In genomic region chr9:32592583-32592890, GRCm38 (mm10) we compare ENCODE assay signal across 10 mouse cellular contexts. TPM values are rescaled to one million over a fixed set of nuclear protein-coding genes. Genes with fewer than 3 reads are reported as not detected.
DNase-seq lines count a peak whose midpoint lies in the region; TF ChIP-seq lines count a peak whose summit lies in the region.
"Had no signal": no experiment of that assay in that cellular context is flagged by ENCODE, and none has a peak within 500 bp of the region (broad histone marks: within the 10 kb centered on the region; RNA-seq: fewer than 3 reads in every experiment).

No protein-coding gene starts in this region.

- TF ChIP-seq EP300 in heart, adult 2 months (IDR thresholded peaks at IDR 0.05; ENCODE audit: insufficient read depth, low read depth, low read length): no peak

- no peaks in the 10 kb centered on the region for H3K27me3 ChIP-seq in heart, adult 2 months (ENCODE audit: control insufficient read depth, insufficient read depth, low read length)
- no peaks in the 10 kb centered on the region for H3K27me3 ChIP-seq in thymus, adult 2 months (ENCODE audit: control insufficient read depth, insufficient read depth, low read length)
- no peaks in the 10 kb centered on the region for H3K27me3 ChIP-seq in small intestine, adult 2 months (ENCODE audit: control insufficient read depth, insufficient read depth, low read length)
- H3K27me3 ChIP-seq: limb, embryonic 15.5 days had no signal

- TF ChIP-seq POLR2A in heart, adult 2 months (IDR thresholded peaks at IDR 0.05; ENCODE audit: insufficient read depth, low read depth, low read length): no peak
- no peak for TF ChIP-seq POLR2A in thymus, adult 2 months (IDR thresholded peaks at IDR 0.05; ENCODE audit: control insufficient read depth, extremely low read depth, insufficient read depth, low read length, poor library complexity)
- no peak for TF ChIP-seq POLR2A in small intestine, adult 2 months (IDR thresholded peaks at IDR 0.05; ENCODE audit: low read depth, low read length)

- H3K4me1 ChIP-seq in heart, adult 2 months (ENCODE audit: control insufficient read depth, insufficient read depth, low read length): peaks cover 13% of the 10 kb centered on the region
- peaks cover 42% of the 10 kb centered on the region for H3K4me1 ChIP-seq in thymus, adult 2 months (replicated peaks; ENCODE audit: control insufficient read depth, insufficient read depth, low read length)
- H3K4me1 ChIP-seq in small intestine, adult 2 months (ENCODE audit: control insufficient read depth, insufficient read depth, insufficient read length, low read length): peaks cover 3% of the 10 kb centered on the region

- no peaks in the 10 kb centered on the region for H3K36me3 ChIP-seq in heart, adult 2 months (ENCODE audit: control insufficient read depth, insufficient read depth, low read length)
- no peaks in the 10 kb centered on the region for H3K36me3 ChIP-seq in thymus, adult 2 months (ENCODE audit: control insufficient read depth, insufficient read depth, low read length)
- H3K36me3 ChIP-seq in small intestine, adult 2 months (ENCODE audit: control insufficient read depth, insufficient read depth, low read length): no peaks in the 10 kb centered on the region
- H3K36me3 ChIP-seq: limb, embryonic 15.5 days; midbrain, embryonic 12.5 days had no signal

- DNase-seq in heart, adult 2 months: no peak
- DNase-seq in heart, postnatal 25 days (ENCODE audit: low spot score): no peak
- DNase-seq in left cerebral cortex, postnatal 4 days: peak; percentile 21
- DNase-seq in left cerebral cortex, adult 8-10 months (ENCODE audit: low spot score in 2 of 2): no peak
- DNase-seq in thymus, adult 2 months: peak; percentile 30
- no peak for DNase-seq in thymus, postnatal 25 days
- no peak for DNase-seq in frontal cortex, adult 2 months (ENCODE audit: extremely low spot score in 1 of 2, low spot score in 1 of 2)

- H3K79me2 ChIP-seq in heart, adult 2 months (replicated peaks; ENCODE audit: control insufficient read depth, insufficient read depth, low read length): no peaks in the 10 kb centered on the region

- intact Hi-C loops in heart, adult 2 months (cut with DNase I): loop anchor here (1.0 to 10.0 kb wide), 4 partner anchors 44 to 242 kb away; partner anchors contain the start of gene Ets1
- intact Hi-C loops in heart, postnatal 25 days (cut with DNase I): loop anchor here (2.0 kb wide), 3 partner anchors 44 to 104 kb away; partner anchors contain the start of gene Ets1
- intact Hi-C loops in left cerebral cortex, postnatal 4 days (cut with DNase I): loop anchor here (5.0 kb wide), 1 partner anchor 490 kb away; no protein-coding TSS in a partner anchor

- no peak for TF ChIP-seq CTCF in heart, adult 2 months (IDR thresholded peaks at IDR 0.05)
- no peak for TF ChIP-seq CTCF in thymus, adult 2 months (IDR thresholded peaks at IDR 0.05; ENCODE audit: borderline replicate concordance, control insufficient read depth, extremely low read depth, insufficient read depth, low read length, poor library complexity)
- no peak for TF ChIP-seq CTCF in small intestine, adult 2 months (IDR thresholded peaks at IDR 0.05; ENCODE audit: extremely low read depth, insufficient read length, insufficient replicate concordance, low read depth, low read length)

- H3K9ac ChIP-seq in heart, adult 2 months (ENCODE audit: low read depth, low read length): no peak overlapping the region
- H3K9ac ChIP-seq: limb, embryonic 15.5 days; midbrain, embryonic 12.5 days had no signal

- H3K4me3 ChIP-seq in heart, adult 2 months: no peak overlapping the region
- H3K4me3 ChIP-seq in thymus, adult 2 months (ENCODE audit: control insufficient read depth, insufficient read depth, low read length): peak overlapping the region; percentile 7; the same call in 1 of the 2 replicates
- H3K4me3 ChIP-seq in small intestine, adult 2 months (ENCODE audit: low read depth, low read length): no peak overlapping the region
- H3K4me3 ChIP-seq: limb, embryonic 15.5 days; midbrain, embryonic 12.5 days had no signal

- peak overlapping the region; percentile 56 for H3K27ac ChIP-seq in heart, adult 2 months
- H3K27ac ChIP-seq in thymus, adult 2 months (ENCODE audit: control insufficient read depth, insufficient read depth, low read length): peak overlapping the region; percentile 98
- H3K27ac ChIP-seq in small intestine, adult 2 months (ENCODE audit: insufficient read depth, low read depth, low read length): 0 out of 2 replicates have a peak overlapping the region, but pooled peaks have one; percentile 36
- H3K27ac ChIP-seq: limb, embryonic 15.5 days; midbrain, embryonic 12.5 days had no signal

- WGBS in heart, adult 2 months: 43% methylated on average over 2 of the region's 2 CpGs
- 50% methylated on average over 2 of the region's 2 CpGs for WGBS in thymus, adult 2 months
- 56% methylated on average over 2 of the region's 2 CpGs for WGBS in small intestine, adult 2 months

RNA-seq across cellular contexts. Expression of gene Ets1, which starts 43.5 kb away (rescaled TPM):
- total RNA-seq in heart, adult 2 months (2021): 10 to 100 TPM; 40.7 to 48.7 TPM
- polyA plus RNA-seq in heart, adult 2 months (2012; rRNA removed): 22.6 and 39.6 TPM in 2 replicates
- total RNA-seq in heart, postnatal 25 days (2021): 10 to 100 TPM; 64.3 to 67.1 TPM
- total RNA-seq in left cerebral cortex, postnatal 4 days (2021): 10 to 100 TPM; 26.5 to 27.2 TPM
- 10 to 100 TPM in 3 of 4 experiments, 1 to 10 TPM in 1; 9.7 to 11.3 (median 10.7) TPM for total RNA-seq in left cerebral cortex, adult 8-10 months (2022)
- 272 and 400 TPM in 2 replicates for polyA plus RNA-seq in thymus, adult 2 months (2012; rRNA removed)
- 4.7 and 10.2 TPM in 2 replicates for polyA plus RNA-seq in small intestine, adult 2 months (2012; rRNA removed)
- polyA plus RNA-seq in frontal cortex, adult 2 months (2012; rRNA removed): 7.9 and 11.0 TPM in 2 replicates

RNA-seq across cellular contexts. Expression of gene Fli1, which starts 49.9 kb away (rescaled TPM):
- 10 to 100 TPM; 23.5 to 28.2 TPM for total RNA-seq in heart, adult 2 months (2021)
- polyA plus RNA-seq in heart, adult 2 months (2012; rRNA removed): 14.9 and 17.4 TPM in 2 replicates
- total RNA-seq in heart, postnatal 25 days (2021): 10 to 100 TPM; 26.4 to 28.2 TPM
- 1 to 10 TPM; 8.5 to 10.0 TPM for total RNA-seq in left cerebral cortex, postnatal 4 days (2021)
- 1 to 10 TPM; 4.2 to 7.7 (median 6.6) TPM for total RNA-seq in left cerebral cortex, adult 8-10 months (2022)
- polyA plus RNA-seq in thymus, adult 2 months (2012; rRNA removed): 28.5 and 33.9 TPM in 2 replicates
- 1.8 and 3.1 TPM in 2 replicates for polyA plus RNA-seq in small intestine, adult 2 months (2012; rRNA removed)
- 3.1 and 4.6 TPM in 2 replicates for polyA plus RNA-seq in frontal cortex, adult 2 months (2012; rRNA removed)

Comparison
In these comparisons a context has a peak if more than half of its experiments do, and no peak if none do; other contexts are left out.
1. DNase-seq: peak in left cerebral cortex, postnatal 4 days (single experiment) and thymus, adult 2 months (single experiment); none in heart, adult 2 months (0 of 2), heart, postnatal 25 days (single experiment), left cerebral cortex, adult 8-10 months (0 of 2), thymus, postnatal 25 days (single experiment) and frontal cortex, adult 2 months (0 of 2).
2. H3K27ac ChIP-seq: peak in every context shown above with its lines; median percentile 98 in thymus, adult 2 months; 56 in heart, adult 2 months; 36 in small intestine, adult 2 months.